Mouse (Mus musculus) testis, adult 2 months (tissue): ENCODE results near the gene Abcb1b. TPM values are rescaled to one million over a fixed set of nuclear protein-coding genes. Genes with fewer than 3 reads are reported as not detected.

ENCODE experiments used
- H3K27ac ChIP-seq: fragments of 200-500 bp; 2 replicates; pipeline ENCODE4 v1.5.1; 2012; ENCODE audit warnings: low read depth, low read length; ENCODE audit not compliant: control insufficient read depth, insufficient read depth
- H3K27me3 ChIP-seq: fragments of 200-500 bp; 2 replicates; pipeline ENCODE4 v1.6.1; 2012; ENCODE audit warnings: mild to moderate bottlenecking, low read length, moderate library complexity; ENCODE audit not compliant: control insufficient read depth, insufficient read depth
- H3K36me3 ChIP-seq: fragments of 200-500 bp; 2 replicates; pipeline ENCODE4 v1.6.1; 2012; ENCODE audit warnings: mild to moderate bottlenecking, low read length; ENCODE audit not compliant: control insufficient read depth, insufficient read depth
- H3K4me1 ChIP-seq: fragments of 200-500 bp; 2 replicates; pipeline ENCODE4 v1.6.1; 2012; ENCODE audit warnings: low read length; ENCODE audit not compliant: control insufficient read depth, insufficient read depth
- H3K4me3 ChIP-seq: fragments of 200-500 bp; 2 replicates; pipeline ENCODE4 v1.5.1; 2012; ENCODE audit warnings: low read depth, mild to moderate bottlenecking, low read length, moderate library complexity, mixed read lengths; ENCODE audit not compliant: control insufficient read depth
- CTCF ChIP-seq: fragments of 200-500 bp; IDR thresholded peaks from 2 replicates; pipeline ENCODE4 v1.5.1; 2012; ENCODE audit warnings: low read depth, mild to moderate bottlenecking, inconsistent platforms, low read length, moderate library complexity; ENCODE audit not compliant: control insufficient read depth, insufficient read depth, insufficient replicate concordance
- POLR2A ChIP-seq: fragments of 200-500 bp; IDR thresholded peaks from 2 replicates; pipeline ENCODE4 v1.6.1; 2012; ENCODE audit warnings: low read depth, mild to moderate bottlenecking, inconsistent platforms, low read length, moderate library complexity; ENCODE audit not compliant: control insufficient read depth
- polyA plus RNA-seq: library from polyadenylated mRNA; depleted of rRNA; stranded (reverse); fragments of >200 nt; gene quantifications from 2 replicates; pipeline ENCODE4 v1.2.3, GENCODE M21; 2012

The Abcb1b gene
- polyA plus RNA-seq, 1 experiment = 0.23 TPM

GRCm38 (mm10) chr5:8872979-8873915 lies 75.3 kb downstream of the Abcb1b start:
- Histone ChIP-seq H3K4me3 (no peak overlapping the region), H3K27me3 (no peaks in the 10 kb centered on the region), H3K4me1 (no peaks in the 10 kb centered on the region), H3K27ac (no peak overlapping the region), H3K36me3 (no peaks in the 10 kb centered on the region)
- TF ChIP-seq CTCF = no peak
- TF ChIP-seq POLR2A = no peak

GRCm38 (mm10) chr5:8877086-8877485 lies 79.1 kb downstream of the Abcb1b start:
- TF ChIP-seq CTCF (no peak), POLR2A (no peak)
- no peak overlapping the region for H3K27ac ChIP-seq

GRCm38 (mm10) chr5:8877800-8878199 lies 79.9 kb downstream of the Abcb1b start:
- Histone ChIP-seq H3K27me3 (no peaks in the 10 kb centered on the region), H3K4me3 (no peak overlapping the region), H3K27ac (no peak overlapping the region), H3K4me1 (no peaks in the 10 kb centered on the region), H3K36me3 (no peaks in the 10 kb centered on the region)
- TF ChIP-seq POLR2A = no peak
- TF ChIP-seq CTCF = no peak

More at GRCm38 (mm10) chr5:8877086-8877485, 79.1 kb downstream of the Abcb1b start:
- no peaks in the 10 kb centered on the region for H3K27me3 ChIP-seq
- H3K36me3 ChIP-seq = no peaks in the 10 kb centered on the region
- H3K4me3 ChIP-seq = no peak overlapping the region
- no peaks in the 10 kb centered on the region for H3K4me1 ChIP-seq

GRCm38 (mm10) chr5:8885837-8886236 lies 87.9 kb downstream of the Abcb1b start:
- Histone ChIP-seq H3K27ac (no peak overlapping the region), H3K4me1 (no peaks in the 10 kb centered on the region), H3K36me3 (no peaks in the 10 kb centered on the region), H3K27me3 (no peaks in the 10 kb centered on the region), H3K4me3 (no peak overlapping the region)
- no peak for TF ChIP-seq CTCF
- TF ChIP-seq POLR2A = no peak

- Histone ChIP-seq H3K27me3 (no peaks in the 10 kb centered on the region), H3K27ac (no peak within 1 kb of the TSS), H3K4me1 (peaks cover 7% of the 10 kb centered on the region), H3K4me3 (peak within 1 kb of the TSS; percentile 37), H3K36me3 (no peaks in the 10 kb centered on the region)
- no peak for TF ChIP-seq POLR2A
- TF ChIP-seq CTCF = no peak
Observed at GRCm38 (mm10) chr5:8893300-8894103, 95.6 kb downstream of the Abcb1b start, which contains the start of gene Abcb4. Gene Abcb4, plus strand, starts transcription at chr5:8893717.

GRCm38 (mm10) chr5:8894104-8894425 lies 96.1 kb downstream of the Abcb1b start:
- no peak overlapping the region for H3K27ac ChIP-seq
- no peaks in the 10 kb centered on the region for H3K36me3 ChIP-seq
- peak overlapping the region; percentile 37 for H3K4me3 ChIP-seq
- TF ChIP-seq CTCF (no peak), POLR2A (no peak)
- no peaks in the 10 kb centered on the region for H3K27me3 ChIP-seq
- H3K4me1 ChIP-seq = peaks cover 7% of the 10 kb centered on the region
